Mouse (Mus musculus) frontal cortex, postnatal 25 days (tissue): ENCODE results near the gene Moap1.

Experiments used
- DNase-seq, 2 experiments: peaks; one replicate each; pipeline ENCODE4 v3.0.0; 2022; ENCODE audit warnings: low spot score in 2 of 2

Moap1 gene

GRCm38 (mm10) chr12:102742056-102742455, 1.4 kb downstream of the Moap1 start:
- DNase-seq, result no peak

GRCm38 (mm10) chr12:102740285-102740684, 3.2 kb downstream of the Moap1 start:
- DNase-seq, result no peak

GRCm38 (mm10) chr12:102739096-102739495, 4.4 kb downstream of the Moap1 start:
- DNase-seq, result no peak

GRCm38 (mm10) chr12:102733381-102733780, 10.1 kb downstream of the Moap1 start:
- peak in 1 of 2 experiments; percentile 55 for DNase-seq

- no peak for DNase-seq
Measured at GRCm38 (mm10) chr12:102730798-102731619, 12.5 kb downstream of the Moap1 start.

GRCm38 (mm10) chr12:102729855-102730797, 13.3 kb downstream of the Moap1 start:
- DNase-seq, result peak; percentile 51 to 52

GRCm38 (mm10) chr12:102725761-102726175, 17.7 kb downstream of the Moap1 start:
- no peak for DNase-seq

GRCm38 (mm10) chr12:102725146-102725545, 18.3 kb downstream of the Moap1 start:
- no peak for DNase-seq

GRCm38 (mm10) chr12:102723861-102724260, 19.6 kb downstream of the Moap1 start:
- DNase-seq, result no peak

GRCm38 (mm10) chr12:102722966-102723365, 20.5 kb downstream of the Moap1 start:
- no peak for DNase-seq

GRCm38 (mm10) chr12:102722451-102722850, 21.0 kb downstream of the Moap1 start:
- DNase-seq, result no peak

- DNase-seq, result no peak
Measured at GRCm38 (mm10) chr12:102719552-102720315, 23.7 kb downstream of the Moap1 start.

GRCm38 (mm10) chr12:102714654-102715395, 28.6 kb downstream of the Moap1 start:
- no peak for DNase-seq

GRCm38 (mm10) chr12:102714116-102714515, 29.3 kb downstream of the Moap1 start:
- DNase-seq, result no peak

- no peak for DNase-seq
Measured at GRCm38 (mm10) chr12:102713153-102713865, 30.2 kb downstream of the Moap1 start.

GRCm38 (mm10) chr12:102710851-102711375, 32.5 kb downstream of the Moap1 start:
- no peak for DNase-seq

GRCm38 (mm10) chr12:102709896-102710295, 33.6 kb downstream of the Moap1 start:
- no peak for DNase-seq

- DNase-seq, result no peak
Measured at GRCm38 (mm10) chr12:102708220-102708619, 35.2 kb downstream of the Moap1 start.

GRCm38 (mm10) chr12:102706833-102707463, 36.5 kb downstream of the Moap1 start:
- no peak for DNase-seq
